Mouse (Mus musculus): Measurements from ENCODE around the gene Fmnl1. TPM values are rescaled to one million over a fixed set of nuclear protein-coding genes. Genes with fewer than 3 reads are reported as not detected.
A peak's percentile ranks its signal among the peaks of the same experiment; 100 is the strongest.

Gene Fmnl1
- polyA plus RNA-seq, 1 experiment: 31.7 TPM

- TF ChIP-seq POLR2A (IDR thresholded peaks at IDR 0.05; ENCODE audit: borderline replicate concordance, extremely low read depth, low read depth, low read length) (no peak), CTCF (IDR thresholded peaks at IDR 0.05; ENCODE audit: insufficient read depth, low read length) (no peak)
- no peaks in the 10 kb centered on the region for H3K4me1 ChIP-seq (ENCODE audit: control insufficient read depth, insufficient read depth, low read length)
- 78% methylated on average over 18 of the region's 18 CpGs for WGBS
- no peak for DNase-seq
- H3K4me3 ChIP-seq (replicated peaks; ENCODE audit: extremely low read depth, low read depth, low read length): no peak overlapping the region
Observed at GRCm38 (mm10) chr11:103195236-103195635, 24.3 kb downstream of the Fmnl1 start.

- H3K4me1 ChIP-seq (ENCODE audit: control insufficient read depth, insufficient read depth, low read length): no peaks in the 10 kb centered on the region
- no peak overlapping the region for H3K4me3 ChIP-seq (replicated peaks; ENCODE audit: extremely low read depth, low read depth, low read length)
- no peak for DNase-seq
- 84% methylated on average over 5 of the region's 5 CpGs for WGBS
- TF ChIP-seq CTCF (IDR thresholded peaks at IDR 0.05; ENCODE audit: insufficient read depth, low read length) (no peak), POLR2A (IDR thresholded peaks at IDR 0.05; ENCODE audit: borderline replicate concordance, extremely low read depth, low read depth, low read length) (no peak)
Observed at GRCm38 (mm10) chr11:103195656-103196055, 24.7 kb downstream of the Fmnl1 start.

- WGBS: 72% methylated on average over 4 of the region's 4 CpGs
- Histone ChIP-seq H3K4me1 (ENCODE audit: control insufficient read depth, insufficient read depth, low read length) (no peaks in the 10 kb centered on the region), H3K4me3 (replicated peaks; ENCODE audit: extremely low read depth, low read depth, low read length) (no peak overlapping the region)
- no peak for DNase-seq
- TF ChIP-seq POLR2A (IDR thresholded peaks at IDR 0.05; ENCODE audit: borderline replicate concordance, extremely low read depth, low read depth, low read length) (no peak), CTCF (IDR thresholded peaks at IDR 0.05; ENCODE audit: insufficient read depth, low read length) (no peak)
Observed at GRCm38 (mm10) chr11:103197340-103197739, 26.4 kb downstream of the Fmnl1 start.

- DNase-seq: no peak
- Histone ChIP-seq H3K4me3 (replicated peaks; ENCODE audit: extremely low read depth, low read depth, low read length) (no peak overlapping the region), H3K4me1 (ENCODE audit: control insufficient read depth, insufficient read depth, low read length) (no peaks in the 10 kb centered on the region)
- WGBS: 14% methylated on average over 16 of the region's 16 CpGs
- no peak for TF ChIP-seq CTCF (IDR thresholded peaks at IDR 0.05; ENCODE audit: insufficient read depth, low read length)
- no peak for TF ChIP-seq POLR2A (IDR thresholded peaks at IDR 0.05; ENCODE audit: borderline replicate concordance, extremely low read depth, low read depth, low read length)
Observed at GRCm38 (mm10) chr11:103198339-103198738, 27.4 kb downstream of the Fmnl1 start.

GRCm38 (mm10) chr11:103198911-103199803 lies 28.2 kb downstream of the Fmnl1 start:
- TF ChIP-seq CTCF (IDR thresholded peaks at IDR 0.05; ENCODE audit: insufficient read depth, low read length): no peak
- TF ChIP-seq POLR2A (IDR thresholded peaks at IDR 0.05; ENCODE audit: borderline replicate concordance, extremely low read depth, low read depth, low read length): no peak
- H3K4me1 ChIP-seq (ENCODE audit: control insufficient read depth, insufficient read depth, low read length): no peaks in the 10 kb centered on the region
- DNase-seq: peak; percentile 31
- 12% methylated on average over 59 of the region's 59 CpGs for WGBS
- no peak overlapping the region for H3K4me3 ChIP-seq (replicated peaks; ENCODE audit: extremely low read depth, low read depth, low read length)

- DNase-seq: no peak
- no peak overlapping the region for H3K4me3 ChIP-seq (replicated peaks; ENCODE audit: extremely low read depth, low read depth, low read length)
- no peaks in the 10 kb centered on the region for H3K4me1 ChIP-seq (ENCODE audit: control insufficient read depth, insufficient read depth, low read length)
- 23% methylated on average over 6 of the region's 6 CpGs for WGBS
- TF ChIP-seq CTCF (IDR thresholded peaks at IDR 0.05; ENCODE audit: insufficient read depth, low read length): no peak
- TF ChIP-seq POLR2A (IDR thresholded peaks at IDR 0.05; ENCODE audit: borderline replicate concordance, extremely low read depth, low read depth, low read length): no peak
Observed at GRCm38 (mm10) chr11:103201664-103202063, 30.8 kb downstream of the Fmnl1 start.

- TF ChIP-seq POLR2A (IDR thresholded peaks at IDR 0.05; ENCODE audit: borderline replicate concordance, extremely low read depth, low read depth, low read length): no peak
- no peak for TF ChIP-seq CTCF (IDR thresholded peaks at IDR 0.05; ENCODE audit: insufficient read depth, low read length)
- no peaks in the 10 kb centered on the region for H3K4me1 ChIP-seq (ENCODE audit: control insufficient read depth, insufficient read depth, low read length)
- no peak overlapping the region for H3K4me3 ChIP-seq (replicated peaks; ENCODE audit: extremely low read depth, low read depth, low read length)
- DNase-seq: no peak
Observed at GRCm38 (mm10) chr11:103202376-103202775, 31.5 kb downstream of the Fmnl1 start.

GRCm38 (mm10) chr11:103206203-103206602 lies 35.3 kb downstream of the Fmnl1 start:
- H3K4me3 ChIP-seq (replicated peaks; ENCODE audit: extremely low read depth, low read depth, low read length): no peak overlapping the region
- no peak for TF ChIP-seq CTCF (IDR thresholded peaks at IDR 0.05; ENCODE audit: insufficient read depth, low read length)
- TF ChIP-seq POLR2A (IDR thresholded peaks at IDR 0.05; ENCODE audit: borderline replicate concordance, extremely low read depth, low read depth, low read length): no peak
- no peaks in the 10 kb centered on the region for H3K4me1 ChIP-seq (ENCODE audit: control insufficient read depth, insufficient read depth, low read length)
- DNase-seq: no peak
- WGBS: 87% methylated on average over 6 of the region's 6 CpGs

- H3K4me3 ChIP-seq (replicated peaks; ENCODE audit: extremely low read depth, low read depth, low read length): no peak within 1 kb of the TSS
- WGBS: 96% methylated on average over 3 of the region's 3 CpGs
- TF ChIP-seq POLR2A (IDR thresholded peaks at IDR 0.05; ENCODE audit: borderline replicate concordance, extremely low read depth, low read depth, low read length): no peak
- TF ChIP-seq CTCF (IDR thresholded peaks at IDR 0.05; ENCODE audit: insufficient read depth, low read length): no peak
- H3K4me1 ChIP-seq (ENCODE audit: control insufficient read depth, insufficient read depth, low read length): no peaks in the 10 kb centered on the region
- no peak for DNase-seq
Observed at GRCm38 (mm10) chr11:103208458-103208857, 37.6 kb downstream of the Fmnl1 start, which contains the start of gene 1700023F06Rik. Gene 1700023F06Rik, minus strand, starts transcription at chr11:103208558.

GRCm38 (mm10) chr11:103210291-103210690 lies 39.4 kb downstream of the Fmnl1 start:
- Histone ChIP-seq H3K4me1 (ENCODE audit: control insufficient read depth, insufficient read depth, low read length) (no peaks in the 10 kb centered on the region), H3K4me3 (replicated peaks; ENCODE audit: extremely low read depth, low read depth, low read length) (no peak overlapping the region)
- TF ChIP-seq POLR2A (IDR thresholded peaks at IDR 0.05; ENCODE audit: borderline replicate concordance, extremely low read depth, low read depth, low read length) (no peak), CTCF (IDR thresholded peaks at IDR 0.05; ENCODE audit: insufficient read depth, low read length) (no peak)
- 64% methylated on average over 8 of the region's 8 CpGs for WGBS
- DNase-seq: no peak
